Mouse (Mus musculus) E14TG2a.4 (cell line): ENCODE data around the gene Lacc1.

Experiments used
- CTCF ChIP-seq: conservative IDR thresholded peaks from 2 replicates; pipeline ENCODE4 v1.5.1; 2014; ENCODE audit warnings: low read length
- POU5F1 ChIP-seq: IDR thresholded peaks from 2 replicates; pipeline ENCODE4 v1.6.1; 2014; ENCODE audit warnings: low read length, borderline replicate concordance

DNA sequence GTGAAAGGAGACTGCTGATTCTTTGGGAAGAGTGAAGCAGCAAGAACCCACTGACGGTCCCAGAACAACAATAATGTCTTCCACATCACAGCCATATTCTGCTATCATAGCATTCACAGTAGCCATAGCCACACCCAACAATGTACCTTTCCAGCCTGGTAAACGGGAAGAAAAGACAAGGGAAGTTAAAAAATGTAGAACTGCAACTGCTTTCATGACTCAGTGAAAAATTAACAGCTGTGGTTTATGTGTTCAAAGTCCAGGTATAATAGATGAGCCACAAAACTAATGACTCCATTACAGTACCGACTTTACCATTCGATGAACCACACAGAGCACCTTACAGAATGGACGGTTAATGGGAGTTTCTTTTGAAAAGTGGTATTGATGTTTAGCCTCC is 5.9 kb downstream of the Lacc1 start:
- TF ChIP-seq CTCF: no peak
- TF ChIP-seq POU5F1: no peak
